Mouse (Mus musculus) ovary, postnatal 14 days (tissue): ENCODE data around the gene Myo10.
"Not testable (repeated sequence)": the region's sequence is repeated elsewhere in the genome, so short reads cannot be mapped to it uniquely, and the experiment has no call there.

Source experiments
- DNase-seq: peaks from one replicate; pipeline ENCODE4 v3.0.0; 2022; ENCODE audit warnings: low spot score

Myo10 gene

DNA sequence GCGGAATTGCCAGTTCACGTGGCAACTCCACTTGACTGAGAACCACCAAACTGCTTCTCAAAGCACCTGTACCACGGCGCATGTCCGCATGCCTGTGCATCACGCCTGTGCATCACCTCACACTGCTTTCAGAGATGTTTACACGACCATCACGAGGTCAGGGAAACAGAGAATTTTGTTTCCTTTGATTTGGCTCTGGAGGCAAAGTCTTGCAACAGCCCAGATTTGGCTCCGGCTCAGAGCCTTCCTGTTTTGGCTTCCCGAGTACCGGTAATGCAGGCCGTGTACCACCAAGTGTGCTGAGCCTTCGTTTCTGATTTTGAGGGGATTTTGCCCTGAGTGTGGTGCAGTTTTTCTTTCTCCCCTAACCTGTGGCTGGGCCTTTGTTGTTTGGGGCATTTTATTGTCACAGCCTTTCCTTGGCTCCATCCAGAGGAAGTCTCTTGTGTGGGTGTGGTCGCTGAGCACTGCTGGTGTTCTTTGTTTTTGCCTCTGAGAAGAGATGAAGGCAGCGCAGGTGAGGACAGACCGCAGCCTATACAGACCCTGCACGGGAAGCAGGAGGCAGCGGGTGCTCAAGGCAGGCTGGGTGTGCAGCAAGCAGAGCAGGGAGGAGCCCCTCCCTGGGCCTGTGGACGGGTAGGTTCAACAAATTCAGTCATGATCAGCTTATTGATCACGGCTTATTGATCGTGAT, 70.1 kb downstream of the Myo10 start:
- DNase-seq: no peak

DNA sequence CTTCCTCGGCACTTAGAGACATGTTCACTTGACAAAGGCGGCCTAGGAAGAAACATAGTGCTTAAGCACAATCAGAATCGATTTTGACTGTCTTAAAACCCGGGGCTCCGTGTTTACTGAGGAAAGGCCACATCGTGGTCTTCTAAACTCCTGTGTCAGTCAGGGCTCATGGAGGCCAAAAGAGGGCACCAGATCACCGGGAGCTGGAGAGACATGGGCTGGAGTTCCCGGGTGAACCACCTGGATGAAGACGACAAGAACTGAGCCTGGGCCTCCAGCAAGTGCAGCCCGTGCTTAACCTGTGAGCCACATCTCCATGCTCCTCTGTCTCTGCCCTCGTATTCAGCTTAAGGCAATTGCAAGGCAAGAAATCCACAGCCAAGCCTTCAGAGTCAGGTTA, 71.4 kb downstream of the Myo10 start:
- DNase-seq: no peak

DNA sequence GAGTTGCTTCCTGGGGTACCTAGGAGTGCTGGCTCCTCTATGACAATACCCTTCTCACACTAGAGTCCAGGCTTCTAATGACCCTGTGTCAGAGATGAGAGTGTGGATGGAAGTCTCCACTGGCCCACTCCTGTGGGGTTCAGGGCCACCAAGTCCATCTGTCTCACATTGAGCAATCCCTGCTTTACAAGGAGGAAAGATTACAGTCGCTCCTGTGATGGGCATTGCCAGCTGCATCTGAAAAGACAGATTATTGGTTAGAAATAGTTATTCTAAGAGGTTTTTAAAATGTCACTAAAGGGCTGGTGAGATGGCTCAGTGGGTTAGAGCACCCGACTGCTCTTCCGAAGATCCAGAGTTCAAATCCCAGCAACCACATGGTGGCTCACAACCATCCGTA, 72.4 kb downstream of the Myo10 start:
- no peak for DNase-seq

DNA sequence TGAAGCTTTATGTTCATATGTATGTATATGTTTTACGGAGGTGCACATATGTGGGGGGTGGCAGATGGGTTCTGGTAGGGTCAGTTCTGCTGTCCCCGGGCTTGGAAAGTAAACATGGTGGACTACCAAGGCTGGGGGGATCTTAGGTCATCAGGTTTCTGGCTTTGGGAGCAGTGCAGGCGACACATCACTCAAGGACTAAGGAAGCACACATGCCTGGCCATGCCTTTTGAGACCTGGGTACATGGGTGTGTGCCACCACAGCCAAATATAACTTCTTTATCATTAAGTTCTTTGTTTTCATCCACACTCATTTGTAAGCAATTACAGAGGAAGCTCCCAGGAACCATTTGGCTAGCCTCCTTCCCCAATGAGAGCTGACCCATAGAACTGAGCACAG, 72.9 kb downstream of the Myo10 start:
- no peak for DNase-seq

DNA sequence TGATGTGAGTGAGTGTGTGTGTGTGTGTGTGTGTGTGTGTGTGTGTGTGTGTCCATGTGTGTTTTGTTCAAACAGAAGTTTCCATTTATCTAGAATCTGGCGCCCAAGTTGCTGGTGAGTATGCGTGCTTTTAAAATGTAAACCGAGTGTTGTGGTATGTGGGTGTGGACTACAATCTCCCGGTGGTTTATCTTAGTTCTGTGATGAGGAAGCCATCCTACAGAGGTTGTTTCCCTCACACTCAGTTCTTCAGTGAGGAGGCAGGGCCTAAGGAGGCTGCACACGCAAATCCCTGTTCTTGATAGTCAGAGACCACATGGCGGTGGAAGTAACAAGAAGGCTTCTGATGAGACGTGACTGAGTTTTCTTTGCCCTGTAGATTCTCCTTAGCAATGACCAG, 73.6 kb downstream of the Myo10 start:
- no peak for DNase-seq

DNA sequence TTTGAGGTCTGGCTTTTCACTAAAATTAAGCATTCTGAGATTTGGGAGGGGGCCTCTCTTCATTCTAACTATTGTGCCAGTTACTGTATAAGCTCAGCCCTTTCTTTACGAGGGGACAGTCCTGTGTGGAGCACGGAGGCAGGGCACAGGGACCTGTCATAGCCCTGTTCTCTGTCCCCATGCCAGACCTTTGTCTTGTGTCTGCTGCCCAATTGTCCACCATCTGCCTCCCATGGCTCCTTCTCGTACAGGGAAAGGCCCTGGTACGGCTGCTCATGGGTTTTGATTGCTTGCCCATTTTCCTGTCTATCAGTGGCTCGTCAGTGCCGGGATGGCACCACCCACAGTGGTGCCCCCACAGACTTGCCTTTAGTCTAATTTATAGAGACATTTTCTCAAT, 74.3 kb downstream of the Myo10 start:
- no peak for DNase-seq

DNA sequence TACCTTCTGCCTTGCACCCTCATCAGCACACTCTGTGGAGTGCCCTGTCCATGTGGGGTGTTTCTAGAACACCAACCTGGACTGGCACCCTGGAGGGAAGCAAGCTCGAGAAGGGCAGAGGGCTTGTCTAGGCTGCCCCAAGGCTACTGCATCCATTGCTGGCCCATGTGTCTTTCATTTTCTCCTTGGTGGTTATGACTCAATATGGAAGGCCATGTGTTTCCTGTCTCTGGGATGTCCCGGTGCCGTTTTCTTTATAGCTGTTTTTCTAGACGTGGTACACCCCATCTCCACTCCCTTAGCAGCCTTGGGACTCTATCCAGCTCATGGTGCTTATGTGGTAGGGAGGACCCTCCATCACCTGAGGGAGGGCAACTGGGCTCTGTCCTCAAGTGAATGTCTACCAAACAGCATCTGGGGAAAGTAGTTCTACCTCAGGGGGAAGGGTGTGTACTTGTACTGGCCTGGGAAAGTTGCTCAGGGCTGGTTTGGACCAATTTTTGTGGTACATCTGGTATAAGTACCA, 76.8 kb downstream of the Myo10 start:
- DNase-seq: no peak

DNA sequence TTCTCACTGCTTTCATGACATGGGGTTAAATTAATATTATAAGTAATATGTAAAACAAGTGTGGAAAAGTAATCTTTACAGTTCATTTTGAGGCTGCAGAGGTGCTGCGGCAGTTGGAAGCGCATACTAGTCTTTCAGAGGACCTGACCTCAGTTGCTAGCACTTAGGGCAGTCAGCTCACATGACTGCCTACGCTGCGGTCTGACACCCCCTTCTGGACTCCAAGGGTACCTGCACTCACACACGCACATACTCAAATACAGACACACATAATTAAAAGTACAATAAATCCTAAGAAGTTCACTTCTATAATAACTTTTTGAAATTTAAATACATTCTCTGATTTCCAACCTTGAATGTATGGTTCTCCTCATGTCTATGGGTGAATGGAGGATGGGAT, 80.3 kb downstream of the Myo10 start:
- DNase-seq: no peak

DNA sequence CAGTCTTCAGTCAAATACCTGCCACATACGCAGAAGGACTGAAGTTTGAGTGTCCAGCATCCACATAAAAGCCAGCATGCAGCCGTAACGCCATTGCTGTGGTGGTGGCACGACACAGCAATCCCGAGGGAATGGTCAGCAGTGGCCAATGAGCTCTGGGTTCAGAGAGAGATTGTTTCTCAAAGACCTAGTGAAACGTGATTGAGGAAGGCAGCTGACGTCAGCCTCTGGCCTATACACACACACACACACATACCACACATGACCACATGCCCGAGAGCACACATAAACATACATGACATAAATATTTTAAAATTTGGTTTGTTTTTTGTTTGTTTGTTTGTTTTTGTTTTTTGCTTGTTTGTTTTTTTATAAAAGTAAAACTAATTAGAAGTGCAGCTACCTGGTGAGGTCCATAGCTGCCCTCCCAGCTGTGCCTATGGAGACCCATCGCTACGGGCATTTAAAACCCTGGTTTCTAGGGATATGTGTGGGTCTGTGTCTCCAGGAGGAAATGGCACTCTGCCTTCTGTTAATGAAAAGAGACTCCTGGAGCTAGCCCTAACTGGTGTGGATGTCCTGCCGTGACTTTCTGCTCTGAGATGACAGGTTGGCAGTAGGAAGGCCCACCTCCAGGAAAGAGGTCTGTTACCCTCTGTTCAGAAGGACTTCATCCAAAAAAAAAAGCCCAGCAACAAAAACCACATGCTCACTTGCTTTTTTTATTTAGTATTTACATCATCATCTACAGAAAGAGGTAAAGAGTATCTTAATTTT, 82.7 kb downstream of the Myo10 start:
- no peak for DNase-seq

DNA sequence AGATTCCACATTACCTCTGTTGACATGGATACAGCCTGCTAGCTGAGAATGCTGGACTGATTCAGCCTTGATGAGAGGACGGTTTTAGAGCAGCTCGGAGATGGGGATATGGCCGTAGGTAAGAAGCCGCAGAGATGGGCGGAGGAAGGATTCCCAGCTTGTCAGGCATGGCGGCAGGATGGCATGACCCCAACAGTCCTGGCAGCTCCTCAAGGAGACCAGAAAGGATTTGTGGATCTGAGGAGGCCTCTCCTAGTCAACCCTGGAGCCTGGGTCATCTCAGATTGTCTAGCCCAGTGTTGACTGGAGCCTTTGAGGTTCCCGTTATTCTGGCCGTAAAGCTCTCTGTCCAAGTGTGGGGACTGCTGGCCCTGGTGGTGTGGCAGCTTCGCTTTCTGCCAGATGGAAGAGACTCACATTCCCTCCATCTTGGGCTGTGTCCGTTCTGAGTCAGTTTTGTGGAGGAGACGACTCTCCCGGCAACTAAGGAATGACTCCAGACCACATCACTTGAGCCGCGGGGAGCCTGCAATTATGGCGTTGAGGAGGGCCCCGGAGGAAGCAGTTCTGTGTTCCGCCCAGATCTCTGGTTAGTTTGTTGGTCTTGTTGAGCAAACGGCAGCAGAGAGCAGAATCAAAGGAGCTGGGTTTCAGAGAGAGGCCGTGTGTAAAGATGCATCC, 84.7 kb downstream of the Myo10 start:
- DNase-seq: no peak

DNA sequence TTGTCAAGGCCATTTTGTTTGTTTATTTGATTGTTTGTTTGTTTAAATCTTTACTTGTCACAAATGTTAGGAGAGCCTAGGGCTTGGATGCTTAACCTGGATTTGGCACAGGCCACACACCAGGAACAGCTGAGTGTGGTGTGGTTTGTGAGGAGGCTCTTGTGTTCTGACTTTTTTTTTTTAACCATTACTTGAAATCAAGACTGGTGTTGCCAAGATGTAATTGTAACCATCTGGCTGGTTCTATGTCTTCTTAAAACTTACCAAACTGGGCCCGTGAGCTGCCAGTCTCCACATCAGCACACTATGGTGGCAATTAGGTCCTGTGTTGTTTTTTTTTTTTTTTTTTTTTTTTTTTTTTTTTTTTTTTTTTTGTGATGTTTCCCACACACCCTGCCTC, 85.6 kb downstream of the Myo10 start:
- no peak for DNase-seq

DNA sequence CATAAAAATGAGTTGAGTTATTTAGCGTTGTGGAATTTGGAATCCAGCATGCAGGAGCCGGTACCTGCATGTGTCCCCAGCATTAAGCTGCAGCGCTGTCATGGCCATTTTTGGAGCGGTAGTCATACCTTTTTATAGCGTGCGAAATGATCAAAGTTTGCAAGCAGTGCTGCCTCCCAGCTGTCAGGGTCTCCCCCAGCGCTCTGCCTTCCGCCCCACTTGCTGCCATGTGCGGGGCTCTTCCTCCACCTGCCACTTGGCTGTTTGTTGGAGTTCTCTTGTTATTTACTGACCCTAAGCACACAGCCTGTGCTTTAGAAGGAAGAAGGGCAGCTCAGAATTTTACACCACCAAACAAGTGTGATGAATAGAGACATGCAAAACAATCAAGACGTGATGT, 88.6 kb downstream of the Myo10 start:
- DNase-seq: no peak

DNA sequence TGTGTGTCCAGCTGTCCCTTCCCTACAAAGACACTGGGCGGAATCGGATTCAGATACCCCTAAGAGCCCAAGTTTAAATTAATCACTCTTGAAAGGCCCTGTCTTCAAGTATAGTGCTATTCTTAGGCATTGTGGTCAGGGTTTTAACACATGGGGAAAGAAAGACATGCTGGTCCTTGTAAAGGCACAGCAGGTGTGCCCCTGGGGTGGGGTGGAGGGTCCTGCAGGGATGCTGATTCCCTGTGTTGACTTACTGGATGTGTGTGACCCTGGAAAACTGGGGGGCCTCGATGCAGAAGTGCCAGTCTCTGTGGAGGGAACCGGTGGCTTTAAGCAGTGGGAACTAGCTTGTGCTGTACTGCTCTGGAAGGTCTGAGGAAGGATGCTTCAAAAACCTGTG, 90.6 kb downstream of the Myo10 start:
- DNase-seq: no peak

DNA sequence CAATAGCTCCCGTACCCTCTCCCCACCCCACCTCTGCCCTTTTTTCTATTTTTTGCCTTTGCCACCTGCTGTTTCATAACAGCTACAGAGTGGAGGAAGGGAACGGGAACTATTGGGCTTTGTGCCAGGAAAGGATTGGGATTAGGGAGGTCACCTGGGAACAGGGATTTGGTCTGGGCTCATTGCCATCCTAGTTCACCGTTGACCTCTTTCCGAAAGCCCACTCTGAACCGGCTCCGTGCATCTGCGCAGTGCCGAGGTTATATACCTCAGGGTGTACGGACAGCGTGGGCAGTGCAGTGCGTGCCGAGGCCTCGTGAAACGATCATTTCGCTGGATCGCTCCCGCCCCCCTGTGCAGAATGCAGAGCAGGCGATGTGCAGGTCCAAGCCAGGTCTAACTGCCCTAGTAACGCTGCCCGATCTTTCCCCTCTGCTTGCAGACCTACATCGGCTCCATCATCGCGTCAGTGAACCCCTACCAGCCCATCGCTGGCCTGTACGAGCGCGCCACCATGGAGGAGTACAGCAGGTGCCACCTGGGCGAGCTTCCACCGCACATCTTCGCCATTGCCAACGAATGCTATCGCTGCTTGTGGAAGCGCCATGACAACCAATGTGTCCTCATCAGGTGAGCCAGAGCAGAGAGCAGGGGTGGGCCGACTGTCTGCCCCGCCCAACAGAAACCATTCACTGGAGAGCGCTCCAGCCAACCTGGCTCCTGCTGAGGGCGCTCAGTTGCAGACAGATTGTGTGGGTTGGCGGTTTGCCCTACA, 91.4 kb downstream of the Myo10 start:
- no peak for DNase-seq

DNA sequence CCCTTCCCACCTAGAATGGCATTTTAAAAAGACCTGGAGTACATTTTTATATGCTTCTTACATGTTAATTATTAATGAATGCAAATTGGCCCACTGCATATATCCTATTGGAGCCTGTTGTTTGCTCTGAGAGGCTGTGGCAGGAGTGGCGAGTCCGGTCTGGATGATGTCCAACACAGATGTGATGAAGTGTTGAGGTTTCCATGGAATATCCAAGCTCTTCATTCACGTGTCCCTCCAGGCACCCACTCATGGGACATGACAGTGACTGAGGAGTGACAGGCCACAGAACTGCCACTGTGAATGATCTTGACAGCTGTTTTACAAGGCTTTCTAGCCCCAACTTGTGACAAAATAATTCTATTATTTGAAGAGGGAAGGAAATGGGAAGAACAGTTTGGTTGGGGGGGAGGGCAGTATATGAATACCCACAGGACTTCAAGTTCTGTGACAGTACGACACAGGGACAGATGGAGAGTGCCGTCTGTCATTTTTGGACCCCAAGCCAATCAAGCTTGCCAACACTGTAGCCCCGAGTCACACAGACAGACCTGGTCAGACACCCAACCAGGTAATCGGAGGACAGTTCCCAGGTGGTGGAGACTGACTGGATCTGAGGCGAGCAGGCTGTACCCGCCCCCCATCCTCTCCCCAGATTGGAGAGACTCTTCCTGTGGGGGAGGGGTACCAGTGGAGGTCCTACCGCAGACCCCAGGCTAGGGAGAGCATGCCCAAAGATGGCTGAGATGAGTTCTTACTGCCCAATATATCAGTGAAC, 93.1 kb downstream of the Myo10 start:
- DNase-seq: no peak

DNA sequence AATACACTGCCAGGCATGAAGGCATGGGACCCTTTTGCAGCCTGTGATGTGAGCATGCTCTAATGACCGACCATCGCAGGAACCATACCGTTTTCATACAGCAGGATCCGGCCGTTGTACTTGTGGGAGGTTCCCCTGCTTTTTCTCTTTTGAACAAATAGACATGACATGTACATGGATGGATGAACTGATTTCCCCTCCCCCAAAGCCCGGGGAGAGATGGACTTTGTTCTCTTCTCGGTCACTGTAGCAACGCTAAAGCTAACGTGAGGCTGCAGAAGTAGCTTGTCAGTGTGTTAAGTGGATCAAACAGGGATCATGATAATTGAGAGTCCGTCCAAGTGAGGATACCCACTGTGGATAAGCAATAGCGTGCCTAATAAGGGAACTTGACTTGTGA, 93.7 kb downstream of the Myo10 start:
- no peak for DNase-seq

DNA sequence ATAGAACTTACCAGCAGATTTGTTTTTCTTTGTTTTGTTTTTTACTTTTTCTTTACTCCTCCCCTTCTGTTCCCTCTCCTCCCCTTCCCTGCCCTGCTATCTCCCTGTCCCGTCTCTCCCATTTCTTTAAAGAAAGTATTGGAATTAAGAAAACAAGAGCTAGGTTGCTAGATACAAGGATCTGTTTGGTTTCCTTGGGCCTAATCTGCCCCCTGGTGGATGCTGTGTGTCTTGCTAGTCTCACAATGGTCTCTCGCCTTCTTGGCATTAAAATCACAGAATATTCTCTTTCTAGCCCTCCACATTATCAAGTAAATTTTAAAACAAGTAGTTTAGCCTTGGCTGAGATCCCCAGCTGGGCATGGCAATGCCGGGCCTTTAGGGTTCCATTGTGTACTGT, 94.7 kb downstream of the Myo10 start:
- DNase-seq: peak; percentile 80

DNA sequence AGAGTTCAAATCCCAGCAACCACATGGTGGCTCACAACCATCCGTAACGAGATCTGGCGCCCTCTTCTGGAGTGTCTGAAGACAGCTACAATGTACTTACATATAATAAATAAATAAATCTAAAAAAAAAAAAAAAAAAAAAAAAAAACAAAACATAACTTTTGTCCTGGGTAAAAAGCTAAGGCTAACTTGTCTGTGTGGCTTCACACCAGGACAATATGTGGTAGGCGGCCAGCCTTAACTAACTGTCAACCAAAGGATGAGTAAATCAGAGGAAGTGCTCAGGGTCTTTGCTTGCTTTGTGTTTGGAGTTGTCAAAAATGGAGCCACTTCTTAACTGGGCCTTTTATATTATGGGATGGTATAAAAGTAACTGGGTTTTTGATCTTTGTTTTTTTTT, 95.8 kb downstream of the Myo10 start:
- not testable (repeated sequence) for DNase-seq

DNA sequence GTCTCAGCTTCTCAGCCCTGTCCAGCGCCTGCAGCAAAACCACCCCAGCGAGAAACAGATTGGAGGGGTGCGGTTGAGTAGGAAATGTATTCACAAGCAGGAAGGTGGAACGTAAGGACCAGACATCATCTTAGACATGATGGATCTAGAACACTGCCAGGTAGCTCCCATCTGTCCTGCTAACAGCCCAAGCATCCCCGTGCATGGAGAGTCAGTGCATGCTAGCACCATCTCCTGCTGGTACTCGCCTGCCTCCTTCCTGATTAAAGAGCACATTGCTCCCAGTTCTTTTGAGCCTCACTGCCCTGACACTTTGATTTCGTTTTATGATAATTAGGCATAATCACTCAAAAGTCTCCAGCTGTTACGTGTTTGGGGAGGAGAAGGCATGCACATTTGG, 96.9 kb downstream of the Myo10 start:
- no peak for DNase-seq

DNA sequence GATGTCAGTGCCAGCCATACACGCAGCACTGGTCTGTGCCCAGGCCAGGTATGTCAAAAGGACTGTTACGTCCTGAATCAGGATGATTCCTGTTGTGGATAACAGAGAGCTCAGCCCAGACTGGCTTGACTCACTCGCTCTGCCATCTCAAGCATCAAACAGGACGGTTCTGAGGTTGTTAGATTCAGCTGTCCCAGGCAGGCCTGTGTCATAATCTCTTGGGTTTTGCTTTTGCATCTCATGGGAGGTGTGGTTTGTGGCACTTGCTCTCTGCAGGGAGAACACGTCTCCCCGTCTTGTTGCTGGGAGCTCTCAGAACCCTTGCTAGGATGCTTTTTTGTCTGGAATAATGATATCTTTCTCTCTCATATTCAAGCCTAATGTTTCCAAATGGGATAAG, 97.9 kb downstream of the Myo10 start:
- DNase-seq: no peak

DNA sequence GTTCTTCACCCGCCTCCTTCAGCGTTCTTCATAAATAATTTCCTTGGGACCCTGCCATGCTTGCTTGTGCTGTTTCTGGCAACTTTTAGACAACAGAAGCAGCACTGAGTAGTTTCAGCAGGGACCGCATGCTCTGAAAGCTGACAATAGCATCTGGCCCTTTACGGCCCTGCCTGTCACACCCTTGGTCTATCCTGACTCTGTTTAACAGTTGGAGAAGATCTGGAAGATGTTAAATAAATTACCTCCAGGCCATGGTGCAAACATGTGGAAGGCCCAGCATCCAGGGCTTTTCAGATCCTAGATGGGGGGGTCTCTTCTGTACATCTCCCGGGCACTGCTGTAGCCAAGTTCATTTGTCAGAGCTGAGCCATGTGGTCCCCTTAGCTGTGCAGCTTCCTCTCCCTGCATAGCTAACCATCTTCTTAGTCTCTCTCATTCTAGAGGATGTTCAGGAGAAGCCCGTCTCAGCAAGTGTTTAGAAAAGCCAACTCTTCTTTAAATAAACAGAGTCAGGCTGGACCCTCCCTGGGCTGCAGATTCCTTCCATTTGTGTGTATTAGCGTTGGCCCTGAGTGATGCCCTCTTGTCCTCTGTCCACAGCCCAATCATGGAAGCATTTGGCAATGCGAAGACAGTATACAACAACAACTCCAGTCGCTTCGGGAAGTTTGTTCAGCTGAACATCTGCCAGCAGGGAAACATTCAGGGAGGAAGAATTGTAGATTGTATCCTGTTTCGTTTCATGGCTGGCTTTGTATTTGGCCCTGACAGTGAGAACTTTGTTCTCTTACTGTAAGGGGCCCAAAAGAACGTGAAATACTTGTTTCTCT, 101.2 kb downstream of the Myo10 start:
- no peak for DNase-seq
